22 mouse cellular contexts compared by ENCODE assay signal in genomic region chr3:80309931-80310330, GRCm38 (mm10).
"Had no signal": no experiment of that assay in that cellular context is flagged by ENCODE, and none has a peak within 500 bp of the region (broad histone marks: within the 10 kb centered on the region; RNA-seq: fewer than 3 reads in every experiment).

No protein-coding gene starts in this region.

- H3K9ac ChIP-seq: limb, embryonic 13.5 days; liver, embryonic 14.5 days; liver, postnatal 0 days; lung, embryonic 14.5 days; midbrain, embryonic 12.5 days; neural tube, embryonic 13.5 days had no signal

- H3K27me3 ChIP-seq: limb, embryonic 13.5 days; midbrain, embryonic 12.5 days; neural tube, embryonic 13.5 days had no signal

- H3K9me3 ChIP-seq: limb, embryonic 10.5 days; limb, embryonic 13.5 days; midbrain, embryonic 12.5 days; neural tube, embryonic 13.5 days had no signal

- H3K36me3 ChIP-seq: limb, embryonic 10.5 days; limb, embryonic 13.5 days; midbrain, embryonic 12.5 days; neural tube, embryonic 13.5 days had no signal

- ATAC-seq: liver, postnatal 0 days; lung, postnatal 0 days had no signal

- H3K4me3 ChIP-seq: layer of hippocampus, adult 2 months; limb, embryonic 10.5 days; limb, embryonic 13.5 days; midbrain, embryonic 12.5 days; myocyte; neural tube, embryonic 13.5 days had no signal

- H3K4me2 ChIP-seq: limb, embryonic 13.5 days; lung, embryonic 14.5 days; midbrain, embryonic 12.5 days; neural tube, embryonic 13.5 days had no signal

- H3K27ac ChIP-seq: kidney, postnatal 0 days; limb, embryonic 10.5 days; limb, embryonic 13.5 days; liver, embryonic 14.5 days; macrophage; midbrain, embryonic 12.5 days; stomach, postnatal 0 days had no signal

- DNase-seq: kidney, postnatal 25 days; layer of hippocampus, adult 9-11 months; liver; liver, postnatal 0 days; lung, embryonic 14.5 days; right cerebral cortex, adult 18-20 months; right cerebral cortex, postnatal 14 days; right cerebral cortex, postnatal 4 days; thymus, adult 2 months; thymus, postnatal 14 days; thymus, postnatal 4 days had no signal

- H3K4me1 ChIP-seq: limb, embryonic 10.5 days; midbrain, embryonic 12.5 days; neural tube, embryonic 13.5 days had no signal
